Mouse (Mus musculus): ENCODE data around the gene Vrk2.

GRCm38 (mm10) chr11:26537816-26538215, 56.0 kb downstream of the Vrk2 start:
- TF ChIP-seq CTCF (IDR thresholded peaks at IDR 0.05; ENCODE audit: low read depth) (no peak), EP300 (IDR thresholded peaks at IDR 0.05; ENCODE audit: low read depth) (no peak)

Data from liver, embryonic 14.5 days (tissue).